Mouse (Mus musculus) intestine, embryonic 15.5 days (tissue): ENCODE data around the gene Lix1l. TPM values are rescaled to one million over a fixed set of nuclear protein-coding genes. Genes with fewer than 3 reads are reported as not detected.

Source experiments
- ATAC-seq: fragments of 200-750 bp; cut with Nextera tagmentation; 2 replicates; pipeline ENCODE4 v1.8.0; 2017; ENCODE audit warnings: moderate TSS enrichment, moderate library complexity
- H3K27ac ChIP-seq: fragments of 300-500 bp; sonication (generic); 2 replicates; pipeline ENCODE4 v1.5.1; 2015; ENCODE audit warnings: mild to moderate bottlenecking, inconsistent platforms
- H3K27me3 ChIP-seq: fragments of 300-500 bp; sonication (generic); replicated peaks from 2 replicates; pipeline ENCODE4 v1.6.1; 2015; ENCODE audit warnings: inconsistent platforms
- H3K36me3 ChIP-seq: fragments of 300-500 bp; sonication (generic); 2 replicates; pipeline ENCODE4 v1.6.1; 2015; ENCODE audit warnings: inconsistent platforms
- H3K4me1 ChIP-seq: fragments of 300-500 bp; sonication (generic); replicated peaks from 2 replicates; pipeline ENCODE4 v1.6.1; 2015; ENCODE audit warnings: inconsistent platforms
- H3K4me2 ChIP-seq: fragments of 300-500 bp; sonication (generic); replicated peaks from 2 replicates; pipeline ENCODE4 v1.6.1; 2015; ENCODE audit warnings: mild to moderate bottlenecking, inconsistent platforms
- H3K4me3 ChIP-seq: fragments of 300-500 bp; sonication (generic); replicated peaks from 2 replicates; pipeline ENCODE4 v1.5.1; 2015; ENCODE audit warnings: inconsistent platforms
- H3K9ac ChIP-seq: fragments of 300-500 bp; sonication (generic); 2 replicates; pipeline ENCODE4 v1.6.1; 2015; ENCODE audit warnings: inconsistent platforms
- H3K9me3 ChIP-seq: fragments of 300-500 bp; sonication (generic); 2 replicates; pipeline ENCODE4 v1.6.1; 2016; ENCODE audit warnings: inconsistent platforms
- WGBS: fragments of 180-500 bp; shearing (Covaris S2); methylation state at CpG from one replicate; pipeline ENCODE4 v1.1.7; 2015; 5-methylcytosine and 5-hydroxymethylcytosine counted together
- polyA plus RNA-seq: library from polyadenylated mRNA; unstranded; fragments of >200 nt; fragmentation: Nextera tagmentation; extraction: Ambion mirVana; gene quantifications from 2 replicates; pipeline ENCODE4 v1.2.1, GENCODE M21; 2015

Gene Lix1l
- polyA plus RNA-seq, 1 experiment from 2014 or later = 5.7 TPM

- Histone ChIP-seq H3K4me3 (no peak overlapping the region), H3K9ac (no peak overlapping the region), H3K27ac (no peak overlapping the region), H3K4me2 (no peak overlapping the region), H3K27me3 (no peaks in the 10 kb centered on the region), H3K4me1 (peaks cover 26% of the 10 kb centered on the region), H3K9me3 (no peaks in the 10 kb centered on the region), H3K36me3 (no peaks in the 10 kb centered on the region)
- 82% methylated on average over 12 of the region's 12 CpGs for WGBS
- ATAC-seq = no peak
Measured at GRCm38 (mm10) chr3:96578561-96579238, 22.2 kb upstream of the Lix1l start.

DNA sequence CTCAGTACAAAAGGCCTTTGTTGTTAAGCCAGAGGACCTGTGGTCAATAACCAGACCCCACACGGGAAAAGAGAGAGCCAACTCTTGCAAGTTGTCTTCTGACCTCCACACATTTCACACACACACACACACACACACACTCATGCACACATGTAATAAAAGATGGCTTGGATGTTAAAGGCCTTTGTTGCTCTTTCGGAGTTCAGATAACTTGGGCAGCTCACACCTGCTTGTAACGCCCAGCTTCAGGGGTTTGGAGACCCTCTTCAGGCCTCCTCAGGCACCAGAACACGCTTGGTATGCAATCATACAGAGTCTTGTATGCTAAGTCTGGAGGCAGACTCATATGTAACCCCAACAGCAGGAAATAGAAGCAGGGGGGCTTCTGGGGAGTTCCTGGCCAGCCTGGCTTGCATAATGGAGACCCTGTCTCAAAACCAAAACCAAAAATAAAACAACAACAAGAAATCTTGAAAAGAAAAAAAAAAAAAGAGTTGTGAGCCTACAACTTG lies 21.7 kb upstream of the Lix1l start:
- Histone ChIP-seq H3K9ac (no peak overlapping the region), H3K4me2 (no peak overlapping the region), H3K4me1 (peaks cover 26% of the 10 kb centered on the region), H3K27ac (no peak overlapping the region), H3K9me3 (no peaks in the 10 kb centered on the region), H3K27me3 (no peaks in the 10 kb centered on the region), H3K36me3 (no peaks in the 10 kb centered on the region), H3K4me3 (no peak overlapping the region)
- WGBS = 79% methylated on average over 4 of the region's 4 CpGs
- ATAC-seq = no peak

- H3K9ac ChIP-seq = no peak overlapping the region
- WGBS = 11% methylated on average over 16 of the region's 16 CpGs
- no peak overlapping the region for H3K27ac ChIP-seq
- ATAC-seq = 0 out of 2 replicates have a peak, but pooled peaks have one; percentile 26
- no peak overlapping the region for H3K4me3 ChIP-seq
- H3K36me3 ChIP-seq = no peaks in the 10 kb centered on the region
- no peaks in the 10 kb centered on the region for H3K9me3 ChIP-seq
- no peaks in the 10 kb centered on the region for H3K27me3 ChIP-seq
- peak overlapping the region; percentile 52 for H3K4me2 ChIP-seq
- H3K4me1 ChIP-seq = peaks cover 26% of the 10 kb centered on the region
Measured at GRCm38 (mm10) chr3:96579885-96580454, 21.0 kb upstream of the Lix1l start.

GRCm38 (mm10) chr3:96581141-96581540 lies 19.8 kb upstream of the Lix1l start:
- Histone ChIP-seq H3K27me3 (no peaks in the 10 kb centered on the region), H3K4me3 (no peak overlapping the region), H3K4me2 (no peak overlapping the region), H3K9ac (0 out of 2 replicates have a peak overlapping the region, but pooled peaks have one; percentile 8), H3K36me3 (no peaks in the 10 kb centered on the region), H3K9me3 (no peaks in the 10 kb centered on the region), H3K4me1 (peaks cover 15% of the 10 kb centered on the region), H3K27ac (no peak overlapping the region)
- no peak for ATAC-seq
- WGBS = 57% methylated on average over 6 of the region's 6 CpGs

DNA sequence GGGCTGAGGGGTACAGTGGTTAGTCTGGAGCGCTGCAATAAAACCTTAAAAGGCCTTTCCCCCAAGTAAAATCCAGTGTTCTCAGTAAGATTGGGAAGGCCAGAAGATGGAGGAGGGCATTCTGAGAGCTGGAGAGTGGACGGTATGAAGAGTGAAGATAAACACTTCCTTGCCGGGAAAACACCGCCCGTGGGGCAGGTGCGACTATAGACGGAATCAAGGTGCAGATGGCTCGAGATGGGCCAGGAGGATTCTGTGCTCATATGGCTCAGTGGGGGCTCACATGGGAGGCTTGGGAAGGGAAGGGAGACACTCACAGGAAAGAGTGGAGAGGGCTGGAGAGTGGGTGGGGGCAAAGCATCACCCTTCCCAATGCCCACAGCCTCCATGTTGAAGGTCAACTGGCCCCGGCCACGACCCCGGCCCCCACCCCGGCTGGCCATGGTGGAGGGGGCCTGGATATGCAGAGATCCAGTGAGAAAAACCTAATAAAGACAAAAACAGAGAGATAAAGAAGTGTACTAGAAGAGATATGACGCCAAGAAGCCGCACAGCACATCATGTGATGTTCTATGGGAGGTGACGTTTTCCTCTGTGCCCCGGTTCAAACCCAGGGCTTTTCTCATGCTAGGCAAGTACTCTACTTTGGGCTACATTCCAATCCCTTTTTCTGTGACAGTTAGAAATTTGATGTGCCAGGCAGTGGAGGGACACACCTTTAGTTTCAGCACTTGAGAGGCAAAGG lies 19.0 kb upstream of the Lix1l start:
- no peak overlapping the region for H3K27ac ChIP-seq
- H3K36me3 ChIP-seq = no peaks in the 10 kb centered on the region
- WGBS = 84% methylated on average over 16 of the region's 16 CpGs
- no peak overlapping the region for H3K4me2 ChIP-seq
- H3K27me3 ChIP-seq = no peaks in the 10 kb centered on the region
- H3K4me1 ChIP-seq = peaks cover 9% of the 10 kb centered on the region
- ATAC-seq = no peak
- H3K9ac ChIP-seq = 0 out of 2 replicates have a peak overlapping the region, but pooled peaks have one; percentile 8
- H3K4me3 ChIP-seq = no peak overlapping the region
- H3K9me3 ChIP-seq = no peaks in the 10 kb centered on the region

- Histone ChIP-seq H3K9me3 (no peaks in the 10 kb centered on the region), H3K4me2 (no peak overlapping the region), H3K4me3 (no peak overlapping the region), H3K36me3 (no peaks in the 10 kb centered on the region), H3K9ac (no peak overlapping the region), H3K4me1 (0 out of 2 replicates have a peak, but pooled peaks cover 3% of the 10 kb centered on the region), H3K27ac (no peak overlapping the region), H3K27me3 (no peaks in the 10 kb centered on the region)
- no peak for ATAC-seq
- 89% methylated on average over 5 of the region's 5 CpGs for WGBS
Measured at GRCm38 (mm10) chr3:96583386-96583785, 17.6 kb upstream of the Lix1l start.

DNA sequence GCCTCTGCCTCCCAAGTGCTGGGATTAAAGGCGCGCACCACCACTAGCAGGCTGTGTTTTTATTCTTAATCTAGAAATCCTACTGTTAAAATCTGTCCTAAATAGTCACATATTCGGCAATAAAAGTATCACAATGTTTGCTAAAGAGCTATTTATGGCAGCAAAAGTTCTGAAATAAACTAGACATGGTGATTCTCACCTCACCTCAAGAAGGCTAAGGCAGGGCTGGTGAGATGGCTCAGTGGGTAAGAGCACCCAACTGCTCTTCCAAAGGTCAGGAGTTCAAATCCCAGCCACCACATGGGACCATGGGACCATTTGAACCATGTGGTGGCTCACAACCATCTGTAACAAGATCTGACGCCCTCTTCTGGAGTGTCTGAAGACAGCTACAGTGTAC lies 10.3 kb upstream of the Lix1l start:
- Histone ChIP-seq H3K4me1 (0 out of 2 replicates have a peak, but pooled peaks cover 5% of the 10 kb centered on the region), H3K4me3 (no peak overlapping the region), H3K9ac (no peak overlapping the region), H3K27ac (no peak overlapping the region), H3K36me3 (no peaks in the 10 kb centered on the region), H3K4me2 (no peak overlapping the region), H3K9me3 (no peaks in the 10 kb centered on the region), H3K27me3 (peaks cover 6% of the 10 kb centered on the region; the same call in 1 of the 2 replicates)
- 78% methylated on average over 4 of the region's 4 CpGs for WGBS
- ATAC-seq = no peak

GRCm38 (mm10) chr3:96593374-96593773 lies 7.6 kb upstream of the Lix1l start:
- under 1% methylated on average over 10 of the region's 10 CpGs for WGBS
- Histone ChIP-seq H3K4me3 (peak overlapping the region; percentile 57), H3K9ac (peak overlapping the region; percentile 69), H3K27me3 (peaks cover 22% of the 10 kb centered on the region), H3K36me3 (no peaks in the 10 kb centered on the region), H3K4me1 (peaks cover 31% of the 10 kb centered on the region), H3K27ac (peak overlapping the region; percentile 88), H3K4me2 (peak overlapping the region; percentile 78), H3K9me3 (no peaks in the 10 kb centered on the region)
- ATAC-seq = peak; percentile 14

DNA sequence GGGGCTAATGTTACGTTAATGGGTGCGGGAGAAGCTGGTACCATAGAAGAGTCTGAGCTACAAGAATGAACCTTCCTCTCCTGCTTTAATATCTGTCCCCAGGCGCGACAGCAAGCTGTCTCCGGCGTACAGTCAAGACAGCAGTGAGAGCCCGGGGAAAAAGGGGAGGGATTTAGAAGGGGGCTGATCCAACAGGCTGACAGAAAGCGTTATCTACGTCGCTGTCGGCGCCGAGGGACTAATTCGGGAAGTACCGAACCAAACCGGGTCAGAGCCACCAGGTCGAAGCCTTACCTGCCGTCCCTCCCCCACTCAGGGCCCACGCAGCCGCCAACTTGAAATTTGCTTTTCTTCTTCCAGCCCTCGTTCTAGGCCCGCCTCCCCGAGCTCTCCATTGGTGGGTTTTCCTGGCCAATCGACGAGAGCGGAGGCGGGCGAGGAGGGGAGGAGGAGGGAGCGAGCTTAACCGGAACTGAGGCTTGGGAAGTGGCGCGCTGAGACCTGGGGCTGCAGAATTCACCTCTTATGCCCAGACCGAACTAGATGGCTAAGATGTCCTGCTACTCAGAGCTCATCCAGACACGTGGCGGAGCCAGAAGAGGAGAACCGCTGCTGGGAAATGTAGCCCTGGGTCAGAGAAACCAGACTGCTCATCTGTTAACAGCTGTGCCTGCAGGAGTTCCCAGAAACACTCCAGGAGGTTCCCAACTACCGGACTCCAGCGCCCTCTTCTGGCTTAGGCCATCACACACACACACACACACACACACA lies 7.0 kb upstream of the Lix1l start, which contains the start of gene Polr3gl:
Polr3gl (minus strand) TSS at position 392 of the 771 bp plus-strand sequence.
- Histone ChIP-seq H3K27ac (peak within 1 kb of the TSS; percentile 88), H3K36me3 (no peaks in the 10 kb centered on the region), H3K9ac (peak within 1 kb of the TSS; percentile 69), H3K27me3 (peaks cover 26% of the 10 kb centered on the region), H3K4me3 (peak within 1 kb of the TSS; percentile 57), H3K4me2 (peak within 1 kb of the TSS; percentile 78), H3K9me3 (no peaks in the 10 kb centered on the region), H3K4me1 (peaks cover 37% of the 10 kb centered on the region)
- under 1% methylated on average over 38 of the region's 38 CpGs for WGBS
- peak; percentile 94 for ATAC-seq

DNA sequence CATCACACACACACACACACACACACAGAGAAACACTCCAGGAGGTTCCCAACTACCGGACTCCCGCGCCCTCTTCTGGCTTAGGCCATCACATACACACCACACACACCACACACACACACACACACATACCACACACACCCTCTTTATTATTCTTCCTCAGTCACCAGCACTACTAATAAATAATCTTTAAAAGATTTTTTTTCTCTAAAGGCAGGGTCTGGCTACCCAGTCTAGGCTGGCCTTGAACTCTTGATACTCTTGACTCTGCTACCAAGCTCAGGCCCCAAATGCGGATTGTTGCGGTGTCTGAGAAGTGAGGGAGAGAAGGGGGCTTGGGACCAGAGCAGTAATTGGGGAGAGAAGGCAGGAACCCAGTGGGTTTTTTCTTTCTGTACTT lies 6.1 kb upstream of the Lix1l start:
- H3K27ac ChIP-seq = no peak overlapping the region
- no peaks in the 10 kb centered on the region for H3K36me3 ChIP-seq
- 82% methylated on average over 5 of the region's 5 CpGs for WGBS
- H3K4me3 ChIP-seq = no peak overlapping the region
- H3K9me3 ChIP-seq = no peaks in the 10 kb centered on the region
- H3K4me2 ChIP-seq = no peak overlapping the region
- peaks cover 32% of the 10 kb centered on the region for H3K27me3 ChIP-seq
- no peak for ATAC-seq
- H3K4me1 ChIP-seq = peaks cover 37% of the 10 kb centered on the region
- H3K9ac ChIP-seq = no peak overlapping the region

DNA sequence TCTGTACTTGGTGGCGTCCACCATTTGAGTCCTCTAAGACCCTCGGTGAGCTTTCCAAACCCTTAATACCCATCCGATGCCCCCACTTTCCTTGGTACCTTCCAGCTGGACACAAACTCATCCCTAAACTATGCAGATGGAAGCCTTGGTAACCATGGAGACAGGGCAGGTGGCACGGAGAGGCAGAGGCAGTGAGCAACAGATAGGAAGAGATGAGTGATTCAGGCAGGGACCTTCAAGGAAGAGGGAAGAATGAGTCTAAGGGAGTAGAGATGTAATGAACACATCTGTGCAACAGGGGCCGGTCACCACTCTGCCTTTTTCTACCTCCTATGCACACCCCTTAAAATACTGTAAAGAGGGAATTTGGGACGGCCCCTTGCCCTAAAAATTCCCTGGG lies 5.3 kb upstream of the Lix1l start:
- H3K27ac ChIP-seq = no peak overlapping the region
- H3K36me3 ChIP-seq = no peaks in the 10 kb centered on the region
- H3K4me1 ChIP-seq = peaks cover 37% of the 10 kb centered on the region
- peaks cover 32% of the 10 kb centered on the region for H3K27me3 ChIP-seq
- H3K4me3 ChIP-seq = 0 out of 2 replicates have a peak overlapping the region, but pooled peaks have one; percentile 6
- peak overlapping the region; percentile 91 for H3K4me2 ChIP-seq
- no peak for ATAC-seq
- no peak overlapping the region for H3K9ac ChIP-seq
- 33% methylated on average over 6 of the region's 6 CpGs for WGBS
- no peaks in the 10 kb centered on the region for H3K9me3 ChIP-seq
